8 mouse cellular contexts compared by ENCODE assay signal in the genomic region with DNA sequence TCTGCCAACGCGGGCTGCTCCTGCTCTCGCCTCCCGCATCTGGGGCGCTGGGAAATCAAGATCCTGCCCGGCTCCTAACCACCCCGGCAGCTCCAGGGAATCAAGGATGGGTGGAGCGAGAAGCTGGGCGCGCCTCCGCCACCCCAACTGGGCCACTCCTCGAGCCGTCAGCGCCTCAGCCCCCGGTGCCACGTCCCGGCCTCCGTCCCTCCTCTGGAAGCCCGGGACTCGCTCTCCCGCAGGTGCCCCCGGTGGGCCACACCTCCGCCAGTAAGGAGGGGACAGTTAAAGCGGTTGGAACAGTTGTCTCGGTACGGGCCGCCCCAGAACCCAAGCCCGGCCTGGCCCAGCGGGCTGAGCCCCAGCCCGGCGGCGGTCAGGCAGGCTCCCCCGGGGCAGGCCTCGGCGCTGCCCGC. TPM values are rescaled to one million over a fixed set of nuclear protein-coding genes. Genes with fewer than 3 reads are reported as not detected.
DNase-seq lines count a peak whose midpoint lies in the region; ATAC-seq and TF ChIP-seq lines count a peak whose summit lies in the region.

No protein-coding gene starts in this region.

- H3K27me3 ChIP-seq in liver, adult 2 months (ENCODE audit: control insufficient read depth, insufficient read depth, low read length) = no peaks in the 10 kb centered on the region
- H3K27me3 ChIP-seq in midbrain, embryonic 16.5 days (ENCODE audit: control insufficient read depth, insufficient read depth, low read depth, low read length) = no peaks in the 10 kb centered on the region
- no peaks in the 10 kb centered on the region for H3K27me3 ChIP-seq in testis, adult 2 months (ENCODE audit: control insufficient read depth, insufficient read depth, low read length)

- peak; percentile 42 to 54 for DNase-seq in layer of hippocampus, adult 8-10 months (ENCODE audit: low spot score in 2 of 2)
- DNase-seq in layer of hippocampus, adult 9-10 months (ENCODE audit: low spot score) = no peak
- peak; percentile 74 for DNase-seq in c-Kit-negative CD71-positive TER-119-positive erythroid progenitor cells, embryonic 14.5 days (ENCODE audit: low read depth, low spot score)
- peak; percentile 75 for DNase-seq in gastrocnemius, postnatal 10 days
- peak; percentile 62 for DNase-seq in liver, adult 2 months (ENCODE audit: extremely low read depth, low read depth, low spot score)

- H3K9me3 ChIP-seq in midbrain, embryonic 16.5 days (replicated peaks; ENCODE audit: control insufficient read depth, low read length, poor library complexity, severe bottlenecking) = no peaks in the 10 kb centered on the region

- no peaks in the 10 kb centered on the region; the same call in 1 of the 2 replicates for H3K36me3 ChIP-seq in liver, adult 2 months (ENCODE audit: control insufficient read depth, insufficient read depth, low read length)
- H3K36me3 ChIP-seq in midbrain, embryonic 16.5 days (ENCODE audit: control insufficient read depth, insufficient read depth, low read length) = no peaks in the 10 kb centered on the region
- H3K36me3 ChIP-seq in testis, adult 2 months (ENCODE audit: control insufficient read depth, insufficient read depth, low read length) = no peaks in the 10 kb centered on the region

- peaks cover 22% of the 10 kb centered on the region for H3K79me2 ChIP-seq in liver, adult 2 months (ENCODE audit: control insufficient read depth, insufficient read depth, low read length)

- peak; percentile 19 for ATAC-seq in inflammation-experienced regulatory T-cells, adult 6 months
- peak; percentile 47 for ATAC-seq in midbrain, embryonic 16.5 days

- WGBS in liver, adult 2 months = under 1% methylated on average over 36 of the region's 36 CpGs
- WGBS in midbrain, embryonic 16.5 days = 0% methylated on average over 36 of the region's 36 CpGs

- peak overlapping the region; percentile 93 for H3K9ac ChIP-seq in liver, adult 2 months (ENCODE audit: low read depth, low read length)
- H3K9ac ChIP-seq in midbrain, embryonic 16.5 days (ENCODE audit: low read depth, low read length) = peak overlapping the region; percentile 89

- peak overlapping the region; percentile 93 for H3K27ac ChIP-seq in liver, adult 2 months (replicated peaks; ENCODE audit: insufficient read depth, low read depth, low read length)
- H3K27ac ChIP-seq in midbrain, embryonic 16.5 days (ENCODE audit: low read length) = peak overlapping the region; percentile 91
- peak overlapping the region; percentile 99 for H3K27ac ChIP-seq in testis, adult 2 months (ENCODE audit: control insufficient read depth, insufficient read depth, low read depth, low read length)

- TF ChIP-seq POLR2A in liver, adult 2 months (IDR thresholded peaks at IDR 0.05; ENCODE audit: extremely low read depth, insufficient read depth, low read length) = no peak; the same call in 1 of the 2 replicates
- TF ChIP-seq POLR2A in testis, adult 2 months (IDR thresholded peaks at IDR 0.05; ENCODE audit: control insufficient read depth, low read depth, low read length) = no peak; the same call in 1 of the 2 replicates

- no peak for TF ChIP-seq CTCF in liver, adult 2 months (IDR thresholded peaks at IDR 0.05; ENCODE audit: low read depth, low read length)
- no peak for TF ChIP-seq CTCF in testis, adult 2 months (IDR thresholded peaks at IDR 0.05; ENCODE audit: control insufficient read depth, insufficient read depth, insufficient replicate concordance, low read depth, low read length)

- H3K4me3 ChIP-seq in liver, adult 2 months (ENCODE audit: insufficient read depth, low read depth, low read length) = peak overlapping the region; percentile 75
- H3K4me3 ChIP-seq in midbrain, embryonic 16.5 days (ENCODE audit: low read depth, low read length) = peak overlapping the region; percentile 81
- H3K4me3 ChIP-seq in testis, adult 2 months (ENCODE audit: control insufficient read depth, low read depth, low read length) = peak overlapping the region; percentile 98

- H3K4me1 ChIP-seq in liver, adult 2 months (ENCODE audit: control insufficient read depth, insufficient read depth, low read length) = peaks cover 32% of the 10 kb centered on the region
- peaks cover 24% of the 10 kb centered on the region for H3K4me1 ChIP-seq in midbrain, embryonic 16.5 days (ENCODE audit: control insufficient read depth, insufficient read depth, low read length)
- peaks cover 4% of the 10 kb centered on the region for H3K4me1 ChIP-seq in testis, adult 2 months (ENCODE audit: control insufficient read depth, insufficient read depth, low read length)

- peak overlapping the region; percentile 87 for H3K4me2 ChIP-seq in midbrain, embryonic 16.5 days (ENCODE audit: low read length)

RNA-seq across cellular contexts. Expression of gene Ndel1, which starts 19.2 kb away (rescaled TPM):
- 100 to 1,000 TPM in 1 of 4 experiments, 10 to 100 TPM in 3; 78.3 to 104 (median 86.6) TPM for total RNA-seq in layer of hippocampus, adult 8-10 months (2022)
- total RNA-seq in gastrocnemius, postnatal 10 days (2021) = 10 to 100 TPM; 58.3 to 68.8 TPM
- polyA plus RNA-seq in inflammation-experienced regulatory T-cells, adult 6 months (2017; shearing (Covaris generic)) = 10 to 100 TPM; 30.8 to 36.0 (median 32.1) TPM
- 41.3 and 45.8 TPM in 2 replicates for total RNA-seq in liver, adult 2 months (2014; rRNA removed)
- polyA plus RNA-seq in liver, adult 2 months (2012; rRNA removed) = 27.5 and 33.8 TPM in 2 replicates
- 108 TPM in 2 replicates for polyA plus RNA-seq in midbrain, embryonic 16.5 days (2015; fragmentation: Nextera tagmentation; extraction: Ambion mirVana)
- polyA plus RNA-seq in testis, adult 2 months (2012; rRNA removed) = 73.8 and 80.3 TPM in 2 replicates

RNA-seq across cellular contexts. Expression of gene Rnf222, which starts 35.9 kb away (rescaled TPM):
- not detected for total RNA-seq in layer of hippocampus, adult 8-10 months (2022)
- total RNA-seq in gastrocnemius, postnatal 10 days (2021) = not detected
- not detected for polyA plus RNA-seq in inflammation-experienced regulatory T-cells, adult 6 months (2017; shearing (Covaris generic))
- total RNA-seq in liver, adult 2 months (2014; rRNA removed) = under 0.01 and 0.07 TPM in 2 replicates
- 0.11 TPM in 1 of 2 replicates, not detected in the other for polyA plus RNA-seq in liver, adult 2 months (2012; rRNA removed)
- polyA plus RNA-seq in midbrain, embryonic 16.5 days (2015; fragmentation: Nextera tagmentation; extraction: Ambion mirVana) = not detected in 2 replicates
- polyA plus RNA-seq in testis, adult 2 months (2012; rRNA removed) = 1.1 TPM in 2 replicates

RNA-seq across cellular contexts. Expression of gene Rpl26, which starts 48.9 kb away (rescaled TPM):
- 100 to 1,000 TPM; 779 to 924 (median 859) TPM for total RNA-seq in layer of hippocampus, adult 8-10 months (2022)
- 1,000 to 10,000 TPM in 1 of 2 experiments, 100 to 1,000 TPM in 1; 992 to 1,013 TPM for total RNA-seq in gastrocnemius, postnatal 10 days (2021)
- 1,000 to 10,000 TPM; 1,371 to 2,270 (median 2,196) TPM for polyA plus RNA-seq in inflammation-experienced regulatory T-cells, adult 6 months (2017; shearing (Covaris generic))
- 1,005 and 1,133 TPM in 2 replicates for total RNA-seq in liver, adult 2 months (2014; rRNA removed)
- 292 and 293 TPM in 2 replicates for polyA plus RNA-seq in liver, adult 2 months (2012; rRNA removed)
- polyA plus RNA-seq in midbrain, embryonic 16.5 days (2015; fragmentation: Nextera tagmentation; extraction: Ambion mirVana) = 508 and 533 TPM in 2 replicates
- 938 and 997 TPM in 2 replicates for polyA plus RNA-seq in testis, adult 2 months (2012; rRNA removed)
